Mouse (Mus musculus): ENCODE measurements around the gene Gm28539.
"Not testable (repeated sequence)": the region's sequence is repeated elsewhere in the genome, so short reads cannot be mapped to it uniquely, and the experiment has no call there.

Gm28539 gene

GRCm38 (mm10) chr16:18955070-18955469 is 118.7 kb downstream of the Gm28539 start:
- DNase-seq (ENCODE audit: low read depth, low spot score) = no peak

- no peak for DNase-seq (ENCODE audit: low read depth, low spot score)
Measured at GRCm38 (mm10) chr16:18963486-18963885, 127.1 kb downstream of the Gm28539 start.

GRCm38 (mm10) chr16:18969420-18970128 is 133.2 kb downstream of the Gm28539 start:
- no peak for DNase-seq (ENCODE audit: low read depth, low spot score)

GRCm38 (mm10) chr16:18970837-18971236 is 134.5 kb downstream of the Gm28539 start:
- no peak for DNase-seq (ENCODE audit: low read depth, low spot score)

GRCm38 (mm10) chr16:18975665-18976064 is 139.3 kb downstream of the Gm28539 start:
- not testable (repeated sequence) for DNase-seq (ENCODE audit: low read depth, low spot score)

GRCm38 (mm10) chr16:18976315-18976714 is 139.9 kb downstream of the Gm28539 start:
- DNase-seq (ENCODE audit: low read depth, low spot score) = no peak

GRCm38 (mm10) chr16:18986381-18986780 is 150.0 kb downstream of the Gm28539 start:
- no peak for DNase-seq (ENCODE audit: low read depth, low spot score)

GRCm38 (mm10) chr16:18986860-18987259 is 150.5 kb downstream of the Gm28539 start:
- no peak for DNase-seq (ENCODE audit: low read depth, low spot score)

- DNase-seq (ENCODE audit: low read depth, low spot score) = peak; percentile 16
Measured at GRCm38 (mm10) chr16:19002610-19003389, 166.4 kb downstream of the Gm28539 start.

GRCm38 (mm10) chr16:19003757-19004156 is 167.4 kb downstream of the Gm28539 start:
- no peak for DNase-seq (ENCODE audit: low read depth, low spot score)

GRCm38 (mm10) chr16:19005298-19005697 is 168.9 kb downstream of the Gm28539 start:
- no peak for DNase-seq (ENCODE audit: low read depth, low spot score)

Data from CD4-positive, CD25-positive, alpha-beta regulatory T cell, adult 2 months (primary cell).